Mouse (Mus musculus) G1E (cell line): ENCODE data around the gene Foxs1. TPM values are rescaled to one million over a fixed set of nuclear protein-coding genes. Genes with fewer than 3 reads are reported as not detected.

Source experiments
- ATAC-seq: 2 replicates; pipeline ENCODE4 v1.8.0; 2016; ENCODE audit warnings: mild to moderate bottlenecking; ENCODE audit not compliant: insufficient number of reproducible peaks, poor library complexity, low FRiP score, severe bottlenecking; ENCODE audit errors: extremely low read depth
- DNase-seq: peaks from one replicate; pipeline ENCODE4 v3.0.0; 2012; ENCODE audit warnings: low spot score
- H3K27me3 ChIP-seq: 2 replicates; pipeline ENCODE4 v1.6.1; 2012; ENCODE audit warnings: mild to moderate bottlenecking, low read length, inconsistent platforms; ENCODE audit not compliant: insufficient read depth
- H3K36me3 ChIP-seq: replicated peaks from 2 replicates; pipeline ENCODE3; 2012; ENCODE audit warnings: mild to moderate bottlenecking, inconsistent platforms
- H3K4me1 ChIP-seq: 2 replicates; pipeline ENCODE4 v1.6.1; 2012; ENCODE audit warnings: low read depth, low read length, inconsistent platforms, mixed read lengths; ENCODE audit not compliant: insufficient read depth
- H3K4me3 ChIP-seq: 2 replicates; pipeline ENCODE4 v1.5.1; 2012; ENCODE audit warnings: low read depth, mild to moderate bottlenecking, inconsistent platforms, low read length, moderate library complexity, mixed read lengths
- H3K9me3 ChIP-seq: replicated peaks from 2 replicates; pipeline ENCODE4 v1.6.1; 2012; ENCODE audit warnings: inconsistent platforms
- CTCF ChIP-seq: IDR thresholded peaks from 2 replicates; pipeline ENCODE4 v1.5.1; 2012; ENCODE audit warnings: low read depth, low read length, inconsistent platforms, mixed read lengths
- GATA1 ChIP-seq: IDR thresholded peaks from 2 replicates; pipeline ENCODE4 v1.6.1; 2012; ENCODE audit warnings: borderline replicate concordance, low read length, inconsistent platforms, mixed read lengths
- GATA2 ChIP-seq: IDR thresholded peaks from 2 replicates; pipeline ENCODE4 v1.6.1; 2012; ENCODE audit warnings: low read depth, low read length, inconsistent platforms, borderline replicate concordance
- POLR2AphosphoS5 ChIP-seq: IDR thresholded peaks from 2 replicates; pipeline ENCODE4 v1.6.1; 2012; ENCODE audit warnings: low read depth, low read length, inconsistent platforms; ENCODE audit not compliant: insufficient replicate concordance
- TAL1 ChIP-seq: conservative IDR thresholded peaks from 2 replicates; pipeline ENCODE4 v1.6.1; 2012; ENCODE audit warnings: low read depth, low read length, inconsistent platforms, mixed read lengths
- polyA plus RNA-seq: library from polyadenylated mRNA; stranded (reverse); fragments of >175 nt; gene quantifications from 2 replicates; pipeline ENCODE4 v1.2.3, GENCODE M21; 2012
- total RNA-seq, 2 experiments: library from RNA; stranded (forward) in 1 of 2; stranded (reverse) in 1 of 2; fragments of 200-1000 nt in 1 of 2; fragments of >200 nt in 1 of 2; fragmentation: Nextera tagmentation in 1 of 2; gene quantifications; 2 replicates each; pipeline ENCODE4 v1.2.3; 2014 to 2017

Gene Foxs1
- total and polyA plus RNA-seq, 3 experiments: not detected

DNA sequence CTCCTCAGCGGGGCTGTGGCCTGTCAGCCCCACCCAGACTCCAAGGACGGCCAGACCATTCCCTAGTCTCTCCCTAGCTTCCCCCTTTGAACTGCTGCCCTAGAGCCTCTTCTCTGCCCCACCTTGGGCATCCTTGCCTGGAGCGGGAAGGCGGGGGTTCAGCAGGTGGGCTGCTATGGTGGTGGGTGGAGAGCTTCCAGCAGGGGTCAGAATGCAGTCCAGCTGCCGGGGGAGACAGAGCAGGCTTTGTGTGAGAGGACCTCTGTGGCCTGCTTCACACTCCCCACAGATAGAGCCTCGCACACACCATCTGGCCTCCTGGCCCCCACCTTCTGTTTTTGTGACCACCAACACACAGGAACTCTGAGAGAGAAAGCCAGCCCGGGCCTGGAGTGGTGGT is 10.6 kb downstream of the Foxs1 start:
- Histone ChIP-seq H3K9me3 (no peaks in the 10 kb centered on the region), H3K4me3 (no peak overlapping the region), H3K4me1 (no peaks in the 10 kb centered on the region), H3K36me3 (no peaks in the 10 kb centered on the region), H3K27me3 (peaks cover 29% of the 10 kb centered on the region)
- DNase-seq (no peak), ATAC-seq (no peak)
- TF ChIP-seq CTCF (no peak), GATA2 (no peak), POLR2AphosphoS5 (no peak), TAL1 (no peak), GATA1 (no peak)

DNA sequence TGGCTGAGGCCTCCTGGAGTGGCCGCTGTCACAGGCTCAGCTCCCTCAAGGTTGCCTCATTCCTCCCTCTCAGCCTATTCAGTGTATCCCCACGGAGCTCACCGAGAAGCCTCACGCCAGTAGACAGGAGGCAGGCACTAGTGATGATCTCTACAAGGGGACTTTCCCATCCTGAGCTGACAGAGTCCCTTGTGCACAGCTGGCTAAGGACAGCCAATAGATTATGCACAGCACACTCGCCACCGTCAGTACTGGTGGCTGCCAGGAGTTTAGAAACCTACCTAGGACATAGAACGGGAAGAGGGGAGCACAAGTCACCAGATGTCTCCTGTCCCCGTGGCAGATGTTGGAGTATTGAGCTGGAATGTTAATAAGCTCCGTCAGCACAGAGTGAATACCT is 15.3 kb downstream of the Foxs1 start:
- peaks cover 8% of the 10 kb centered on the region for H3K4me1 ChIP-seq
- DNase-seq (no peak), ATAC-seq (no peak)
- no peak for TF ChIP-seq POLR2AphosphoS5
- TF ChIP-seq TAL1: no peak
- TF ChIP-seq GATA2: no peak
- TF ChIP-seq GATA1: no peak
- no peak for TF ChIP-seq CTCF
- no peaks in the 10 kb centered on the region for H3K36me3 ChIP-seq
- H3K4me3 ChIP-seq: no peak overlapping the region
- no peaks in the 10 kb centered on the region for H3K9me3 ChIP-seq
- H3K27me3 ChIP-seq: peaks cover 21% of the 10 kb centered on the region

DNA sequence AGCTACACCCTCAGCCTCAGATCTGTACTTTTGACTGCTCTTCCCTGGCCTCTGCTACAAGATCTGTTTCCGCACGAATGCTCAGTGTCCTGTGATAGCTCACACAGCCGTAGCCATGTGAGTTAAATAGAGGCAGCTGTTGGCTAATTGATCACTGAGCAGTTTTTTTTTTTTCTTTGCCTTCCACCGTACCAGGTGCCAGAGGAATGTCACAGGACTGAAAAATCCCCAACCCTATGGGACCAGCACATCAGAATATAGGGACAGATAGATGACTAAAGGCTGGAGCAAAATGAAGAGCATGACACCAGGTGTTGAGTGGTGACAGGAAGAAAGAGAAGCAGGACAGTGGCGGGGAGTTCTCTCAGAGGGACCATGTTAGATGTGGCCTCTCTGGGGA is 16.9 kb downstream of the Foxs1 start:
- Histone ChIP-seq H3K4me1 (peaks cover 8% of the 10 kb centered on the region), H3K27me3 (peaks cover 24% of the 10 kb centered on the region), H3K36me3 (no peaks in the 10 kb centered on the region)

DNA sequence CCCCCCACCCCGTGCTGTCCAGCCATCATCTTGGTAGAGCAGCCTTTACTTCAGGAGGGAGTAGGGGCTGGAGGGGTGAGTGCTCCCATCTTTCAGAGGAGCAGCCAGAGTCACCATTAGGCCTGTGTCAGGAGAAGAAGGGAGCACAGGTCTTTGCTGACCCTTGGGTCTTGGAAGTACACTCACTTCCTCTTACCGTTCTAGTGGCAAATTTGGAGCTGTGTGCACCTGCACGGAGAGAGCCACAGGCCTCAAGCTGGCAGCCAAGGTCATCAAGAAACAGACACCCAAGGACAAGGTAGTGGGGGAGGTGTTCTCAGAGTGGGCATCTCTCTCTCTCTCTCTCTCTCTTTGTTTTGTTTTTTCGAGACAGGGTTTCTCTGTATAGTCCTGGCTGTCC is 17.6 kb downstream of the Foxs1 start:
- ATAC-seq (no peak), DNase-seq (no peak)
- peaks cover 29% of the 10 kb centered on the region; the same call in 1 of the 2 replicates for H3K27me3 ChIP-seq
- peaks cover 8% of the 10 kb centered on the region for H3K4me1 ChIP-seq
- H3K4me3 ChIP-seq: no peak overlapping the region
- TF ChIP-seq GATA2: no peak
- no peak for TF ChIP-seq GATA1
- no peaks in the 10 kb centered on the region for H3K9me3 ChIP-seq
- no peaks in the 10 kb centered on the region for H3K36me3 ChIP-seq

More for the DNA sequence above, 16.9 kb downstream of the Foxs1 start:
- Histone ChIP-seq H3K9me3 (no peaks in the 10 kb centered on the region), H3K4me3 (no peak overlapping the region)
- DNase-seq: no peak
- ATAC-seq: no peak
- TF ChIP-seq TAL1 (no peak), POLR2AphosphoS5 (no peak), GATA2 (no peak), CTCF (no peak), GATA1 (no peak)

DNA sequence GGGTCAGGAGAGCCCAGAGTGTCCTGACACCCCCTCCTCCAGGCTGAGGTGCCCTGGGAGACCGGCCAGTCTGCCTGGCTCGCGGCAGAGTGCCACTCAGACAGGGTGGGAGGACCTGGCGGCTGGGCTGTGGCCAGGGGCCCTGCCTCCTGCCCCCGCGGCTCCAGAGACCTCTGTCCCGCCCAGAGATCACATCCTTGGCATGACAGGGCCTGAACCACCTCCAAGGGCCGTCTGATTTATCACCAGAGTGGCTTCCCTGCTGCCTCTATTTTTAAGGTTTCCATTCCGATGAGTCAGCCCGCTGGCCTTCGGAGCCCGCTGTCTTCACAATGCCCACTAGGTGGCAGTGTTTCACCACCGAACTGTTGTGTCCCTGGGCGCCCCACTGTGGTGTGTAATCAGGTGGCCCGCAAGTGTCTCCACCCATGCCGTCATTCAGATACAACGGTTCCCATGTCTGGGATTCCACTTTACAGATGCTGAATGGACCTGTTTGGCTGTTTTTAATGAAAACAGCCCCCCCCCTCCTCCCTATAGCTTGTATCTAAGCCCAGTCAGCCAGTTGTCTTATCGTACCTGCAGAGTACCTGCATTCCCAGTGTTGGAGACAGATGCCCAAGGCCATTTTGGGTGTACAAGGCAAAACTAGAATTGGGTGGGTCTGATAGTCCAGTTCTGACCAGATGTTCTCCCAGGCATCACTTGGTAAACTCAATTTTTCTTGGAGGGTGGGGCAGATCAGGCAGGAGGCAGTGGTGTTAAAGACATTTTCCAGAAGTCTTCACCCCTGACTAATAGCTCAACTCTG is 18.5 kb downstream of the Foxs1 start:
- peak; percentile 34; the same call in 1 of the 2 replicates for ATAC-seq
- H3K36me3 ChIP-seq: no peaks in the 10 kb centered on the region
- DNase-seq: peak; percentile 65
- no peak overlapping the region; the same call in 1 of the 2 replicates for H3K4me3 ChIP-seq
- TF ChIP-seq GATA2 (no peak), POLR2AphosphoS5 (no peak), GATA1 (no peak), TAL1 (no peak), CTCF (peak; percentile 79)
- H3K9me3 ChIP-seq: no peaks in the 10 kb centered on the region
- H3K27me3 ChIP-seq: peaks cover 34% of the 10 kb centered on the region
- peaks cover 8% of the 10 kb centered on the region for H3K4me1 ChIP-seq

- H3K4me1 ChIP-seq: peaks cover 8% of the 10 kb centered on the region
- no peak for ATAC-seq
- TF ChIP-seq GATA2 (no peak), TAL1 (no peak), GATA1 (no peak), CTCF (no peak), POLR2AphosphoS5 (no peak)
- H3K36me3 ChIP-seq: no peaks in the 10 kb centered on the region
- DNase-seq: no peak
- peaks cover 41% of the 10 kb centered on the region for H3K27me3 ChIP-seq
- no peak overlapping the region for H3K4me3 ChIP-seq
- H3K9me3 ChIP-seq: no peaks in the 10 kb centered on the region
These were observed 19.5 kb downstream of the Foxs1 start for GRCm38 (mm10) chr2:152913471-152913870.
